In genomic region chr16:64908747-64909146, GRCm38 (mm10) we compare ENCODE assay signal across 23 mouse cellular contexts.
"Had no signal": no experiment of that assay in that cellular context is flagged by ENCODE, and none has a peak within 500 bp of the region (broad histone marks: within the 10 kb centered on the region; RNA-seq: fewer than 3 reads in every experiment).

No protein-coding gene starts in this region.

- H3K27me3 ChIP-seq: heart, embryonic 13.5 days; heart, embryonic 15.5 days; hindbrain, embryonic 13.5 days; hindbrain, embryonic 15.5 days; limb, embryonic 13.5 days; limb, embryonic 15.5 days; liver, embryonic 12.5 days had no signal

- H3K4me3 ChIP-seq: heart, embryonic 10.5 days; heart, embryonic 13.5 days; heart, embryonic 15.5 days; hindbrain, embryonic 13.5 days; hindbrain, embryonic 15.5 days; limb, embryonic 13.5 days; limb, embryonic 15.5 days; liver, embryonic 12.5 days had no signal

- H3K36me3 ChIP-seq: heart, embryonic 10.5 days; heart, embryonic 13.5 days; heart, embryonic 15.5 days; hindbrain, embryonic 13.5 days; hindbrain, embryonic 15.5 days; limb, embryonic 13.5 days; limb, embryonic 15.5 days; liver, embryonic 12.5 days had no signal

- H3K4me2 ChIP-seq: heart, embryonic 13.5 days; heart, embryonic 15.5 days; hindbrain, embryonic 13.5 days; hindbrain, embryonic 15.5 days; limb, embryonic 13.5 days; limb, embryonic 15.5 days; liver, embryonic 12.5 days had no signal

- H3K9me3 ChIP-seq: heart, embryonic 10.5 days; heart, embryonic 13.5 days; heart, embryonic 15.5 days; hindbrain, embryonic 13.5 days; hindbrain, embryonic 15.5 days; limb, embryonic 13.5 days; limb, embryonic 15.5 days; liver, embryonic 12.5 days had no signal

- ATAC-seq: forebrain, postnatal 0 days; hindbrain, postnatal 0 days; intestine, embryonic 16.5 days; liver, embryonic 12.5 days had no signal

- H3K27ac ChIP-seq: heart, embryonic 10.5 days; heart, embryonic 13.5 days; heart, embryonic 15.5 days; hindbrain, embryonic 13.5 days; hindbrain, embryonic 15.5 days; hindbrain, postnatal 0 days; limb, embryonic 13.5 days; limb, embryonic 15.5 days; liver, embryonic 12.5 days; liver, embryonic 14.5 days had no signal

- H3K4me1 ChIP-seq: heart, embryonic 10.5 days; heart, embryonic 13.5 days; heart, embryonic 15.5 days; hindbrain, embryonic 13.5 days; hindbrain, embryonic 15.5 days; limb, embryonic 13.5 days; limb, embryonic 15.5 days; liver, embryonic 12.5 days had no signal

- H3K9ac ChIP-seq: forebrain, postnatal 0 days; heart, embryonic 13.5 days; heart, embryonic 15.5 days; hindbrain, embryonic 13.5 days; hindbrain, embryonic 15.5 days; limb, embryonic 13.5 days; limb, embryonic 15.5 days; liver, embryonic 12.5 days; liver, embryonic 14.5 days had no signal

- DNase-seq: forebrain, postnatal 0 days; gastrocnemius, postnatal 14 days; gastrocnemius, postnatal 36 days; heart, adult 18-20 months; heart, postnatal 14 days; heart, postnatal 36 days; kidney, adult 2 months; kidney, postnatal 10 days; kidney, postnatal 25 days; layer of hippocampus, adult 9-11 months; layer of hippocampus, postnatal 36 days; left cerebral cortex, postnatal 4 days had no signal
